Mouse (Mus musculus): ENCODE data around the gene Srpk2. TPM values are rescaled to one million over a fixed set of nuclear protein-coding genes. Genes with fewer than 3 reads are reported as not detected.
"Not testable (repeated sequence)": the region's sequence is repeated elsewhere in the genome, so short reads cannot be mapped to it uniquely, and the experiment has no call there.

Srpk2 gene
- polyA plus RNA-seq, 1 experiment from 2014 or later = 101 TPM

DNA sequence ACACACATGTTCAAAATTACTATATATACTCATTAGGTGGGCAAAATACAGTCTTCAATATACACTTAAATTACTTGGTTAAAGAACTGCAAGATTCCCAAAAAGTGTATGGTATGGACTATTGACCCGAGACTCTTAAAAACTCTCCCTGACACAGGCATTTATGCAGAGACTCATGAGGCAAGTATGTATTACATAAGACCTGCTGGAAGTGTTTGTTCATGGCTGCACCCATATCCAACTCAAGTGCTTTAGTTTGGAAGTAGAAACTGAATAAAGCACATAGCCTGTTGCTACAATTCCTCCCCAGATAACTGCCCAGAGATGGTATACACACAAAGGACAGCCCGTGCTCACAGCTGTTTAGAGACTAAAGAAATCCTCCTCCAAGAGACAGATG, 123.2 kb downstream of the Srpk2 start:
- no peaks in the 10 kb centered on the region for H3K27me3 ChIP-seq (replicated peaks; ENCODE audit: control insufficient read depth, insufficient read depth, low read length)
- no peak overlapping the region for H3K4me3 ChIP-seq (replicated peaks; ENCODE audit: low read length)
- H3K4me2 ChIP-seq (ENCODE audit: low read length) = no peak overlapping the region
- H3K4me1 ChIP-seq (replicated peaks; ENCODE audit: control insufficient read depth, insufficient read depth, low read length) = no peaks in the 10 kb centered on the region
- H3K9me3 ChIP-seq (ENCODE audit: control insufficient read depth, low read length) = no peaks in the 10 kb centered on the region
- no peak overlapping the region for H3K9ac ChIP-seq (replicated peaks; ENCODE audit: low read depth, low read length)
- ATAC-seq = no peak
- WGBS = 88% methylated on average over 2 of the region's 2 CpGs
- no peak overlapping the region for H3K27ac ChIP-seq (ENCODE audit: low read length)
- H3K36me3 ChIP-seq (ENCODE audit: control insufficient read depth, insufficient read depth) = no peaks in the 10 kb centered on the region

DNA sequence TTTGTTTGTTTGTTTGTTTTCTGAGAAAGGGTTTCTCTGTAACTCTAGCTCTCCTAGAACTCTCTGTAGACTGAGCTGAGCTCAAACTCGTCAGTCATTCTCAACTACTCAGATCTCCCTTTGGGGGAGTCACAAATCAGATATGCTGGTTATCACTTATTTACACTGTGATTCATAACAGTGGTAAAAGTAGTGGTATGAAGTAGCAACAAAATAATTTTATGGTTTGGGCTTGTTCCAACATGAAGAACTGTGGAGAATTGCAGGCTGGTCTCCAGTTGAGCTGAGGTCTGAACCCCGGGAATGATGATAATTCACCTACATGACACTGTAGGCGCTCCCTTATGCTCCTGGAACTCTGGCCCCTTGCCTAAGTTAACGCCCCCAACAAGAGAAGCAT, 124.2 kb downstream of the Srpk2 start:
- Histone ChIP-seq H3K4me1 (replicated peaks; ENCODE audit: control insufficient read depth, insufficient read depth, low read length) (no peaks in the 10 kb centered on the region), H3K27me3 (replicated peaks; ENCODE audit: control insufficient read depth, insufficient read depth, low read length) (no peaks in the 10 kb centered on the region), H3K4me3 (replicated peaks; ENCODE audit: low read length) (no peak overlapping the region), H3K4me2 (ENCODE audit: low read length) (no peak overlapping the region), H3K27ac (ENCODE audit: low read length) (no peak overlapping the region), H3K36me3 (ENCODE audit: control insufficient read depth, insufficient read depth) (no peaks in the 10 kb centered on the region), H3K9me3 (ENCODE audit: control insufficient read depth, low read length) (no peaks in the 10 kb centered on the region), H3K9ac (replicated peaks; ENCODE audit: low read depth, low read length) (no peak overlapping the region)
- 87% methylated on average over 4 of the region's 4 CpGs for WGBS
- ATAC-seq = no peak

DNA sequence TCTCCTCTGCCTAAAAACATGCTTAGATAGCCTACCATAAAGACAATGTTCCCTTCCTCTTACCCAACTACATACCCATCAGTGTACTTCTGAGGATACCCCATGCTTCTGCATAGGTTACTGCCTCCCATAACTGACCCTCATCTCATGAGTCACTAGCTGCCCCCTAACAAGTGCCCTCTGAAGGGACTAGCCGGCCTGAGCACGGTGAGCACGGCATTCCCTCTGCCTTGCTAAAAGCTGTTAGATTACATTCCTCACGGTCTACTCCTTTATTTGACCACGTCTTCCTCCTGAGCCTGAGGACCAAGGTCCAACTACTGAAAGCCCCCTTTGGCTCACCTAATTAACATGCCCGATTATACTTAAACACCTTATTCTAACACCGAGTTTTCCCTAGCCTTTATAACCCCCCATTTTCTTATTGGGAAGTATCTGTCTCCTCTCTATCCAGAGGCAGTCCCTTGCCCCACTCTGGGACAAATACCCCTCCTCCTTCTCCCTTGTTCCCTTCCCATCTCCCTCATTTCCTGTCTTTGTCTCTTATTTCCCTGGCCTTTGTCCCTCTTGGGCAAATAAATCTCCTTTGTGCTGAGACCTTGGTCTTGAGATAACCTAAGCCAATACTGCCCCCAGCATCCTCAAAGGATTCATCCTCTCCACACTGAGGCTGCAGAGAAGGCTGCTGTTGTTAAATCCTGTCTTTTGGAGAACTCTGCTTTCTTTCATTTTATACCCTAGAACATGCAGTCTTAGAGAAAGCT, 128.2 kb downstream of the Srpk2 start:
- no peaks in the 10 kb centered on the region for H3K4me1 ChIP-seq (replicated peaks; ENCODE audit: control insufficient read depth, insufficient read depth, low read length)
- ATAC-seq = no peak
- H3K4me3 ChIP-seq (replicated peaks; ENCODE audit: low read length) = no peak overlapping the region
- no peaks in the 10 kb centered on the region for H3K9me3 ChIP-seq (ENCODE audit: control insufficient read depth, low read length)
- no peak overlapping the region for H3K27ac ChIP-seq (ENCODE audit: low read length)
- H3K36me3 ChIP-seq (ENCODE audit: control insufficient read depth, insufficient read depth) = no peaks in the 10 kb centered on the region
- WGBS = 81% methylated on average over 7 of the region's 7 CpGs
- no peaks in the 10 kb centered on the region for H3K27me3 ChIP-seq (replicated peaks; ENCODE audit: control insufficient read depth, insufficient read depth, low read length)
- no peak overlapping the region for H3K4me2 ChIP-seq (ENCODE audit: low read length)
- no peak overlapping the region for H3K9ac ChIP-seq (replicated peaks; ENCODE audit: low read depth, low read length)

DNA sequence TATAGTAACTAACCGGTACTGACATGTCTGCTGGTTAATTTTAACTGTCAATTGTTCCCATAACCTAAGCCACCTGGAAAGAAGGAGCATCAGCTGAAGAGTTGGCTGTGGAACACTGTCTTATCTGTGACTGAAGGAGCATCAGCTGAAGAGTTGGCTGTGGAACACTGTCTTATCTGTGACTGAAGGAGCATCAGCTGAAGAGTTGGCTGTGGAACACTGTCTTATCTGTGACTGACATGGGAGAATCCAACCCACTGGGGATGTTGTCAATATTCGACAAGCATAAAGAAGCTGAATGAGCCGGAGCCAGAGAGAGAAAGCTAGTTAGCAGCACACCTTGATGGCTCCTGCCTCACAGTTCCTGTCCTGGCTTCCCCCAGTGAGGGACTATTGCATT, 131.1 kb downstream of the Srpk2 start:
- 64% methylated on average over 3 of the region's 3 CpGs for WGBS
- not testable (repeated sequence) for H3K27ac ChIP-seq (ENCODE audit: low read length)

DNA sequence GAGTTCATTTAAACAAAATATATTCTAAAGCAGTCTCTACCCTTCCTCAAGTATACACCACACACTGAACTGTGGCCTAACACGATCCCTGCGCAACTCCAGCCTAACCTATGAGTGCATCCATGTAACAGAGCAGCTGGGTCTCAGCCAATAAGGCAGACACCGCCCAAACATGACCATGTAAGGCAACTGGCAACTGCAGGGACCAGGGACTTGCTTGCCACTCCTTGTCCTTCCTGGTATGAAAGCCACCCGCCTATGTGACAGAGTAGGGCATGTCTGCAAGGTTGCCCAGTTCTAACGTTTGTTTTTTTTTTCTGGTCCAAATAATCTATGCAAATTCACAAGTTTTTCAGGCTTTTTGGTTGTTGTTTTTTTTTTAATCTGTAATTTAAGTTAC, 132.7 kb downstream of the Srpk2 start:
- H3K4me2 ChIP-seq (ENCODE audit: low read length) = no peak overlapping the region
- no peak for ATAC-seq
- no peaks in the 10 kb centered on the region for H3K9me3 ChIP-seq (ENCODE audit: control insufficient read depth, low read length)
- WGBS = 85% methylated on average over 5 of the region's 5 CpGs
- H3K27me3 ChIP-seq (replicated peaks; ENCODE audit: control insufficient read depth, insufficient read depth, low read length) = no peaks in the 10 kb centered on the region
- no peaks in the 10 kb centered on the region for H3K4me1 ChIP-seq (replicated peaks; ENCODE audit: control insufficient read depth, insufficient read depth, low read length)
- no peak overlapping the region for H3K4me3 ChIP-seq (replicated peaks; ENCODE audit: low read length)
- H3K27ac ChIP-seq (ENCODE audit: low read length) = no peak overlapping the region
- H3K9ac ChIP-seq (replicated peaks; ENCODE audit: low read depth, low read length) = no peak overlapping the region
- no peaks in the 10 kb centered on the region for H3K36me3 ChIP-seq (ENCODE audit: control insufficient read depth, insufficient read depth)

More for the DNA sequence above, 131.1 kb downstream of the Srpk2 start:
- not testable (repeated sequence) for H3K4me3 ChIP-seq (replicated peaks; ENCODE audit: low read length); H3K36me3 ChIP-seq (ENCODE audit: control insufficient read depth, insufficient read depth); H3K4me2 ChIP-seq (ENCODE audit: low read length); H3K4me1 ChIP-seq (replicated peaks; ENCODE audit: control insufficient read depth, insufficient read depth, low read length); H3K9me3 ChIP-seq (ENCODE audit: control insufficient read depth, low read length); H3K27me3 ChIP-seq (replicated peaks; ENCODE audit: control insufficient read depth, insufficient read depth, low read length); ATAC-seq; H3K9ac ChIP-seq (replicated peaks; ENCODE audit: low read depth, low read length)

DNA sequence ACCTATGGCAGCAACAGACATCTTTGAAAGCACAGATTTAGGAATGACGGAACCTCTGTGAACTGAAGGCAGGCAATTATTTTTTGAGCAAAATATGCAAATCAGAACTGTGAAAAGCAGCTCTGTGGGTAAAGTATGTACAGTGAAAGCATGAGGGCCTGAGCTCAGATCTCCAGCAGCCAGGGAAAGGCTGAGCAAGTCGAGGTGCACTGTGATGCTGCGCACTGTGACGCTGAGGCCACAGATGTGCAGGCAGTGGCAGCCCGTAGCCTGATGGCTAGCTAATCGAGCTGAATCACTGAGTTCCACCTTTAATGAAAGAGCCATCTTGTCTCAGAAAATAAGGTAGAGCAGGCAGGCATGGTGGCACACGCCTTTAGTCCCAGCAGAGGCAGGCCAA, 148.7 kb downstream of the Srpk2 start:
- Histone ChIP-seq H3K9me3 (ENCODE audit: control insufficient read depth, low read length) (no peaks in the 10 kb centered on the region), H3K27ac (ENCODE audit: low read length) (peak overlapping the region; percentile 56), H3K4me1 (replicated peaks; ENCODE audit: control insufficient read depth, insufficient read depth, low read length) (peaks cover 5% of the 10 kb centered on the region; the same call in 1 of the 2 replicates), H3K27me3 (replicated peaks; ENCODE audit: control insufficient read depth, insufficient read depth, low read length) (no peaks in the 10 kb centered on the region), H3K4me3 (replicated peaks; ENCODE audit: low read length) (no peak overlapping the region), H3K9ac (replicated peaks; ENCODE audit: low read depth, low read length) (0 out of 2 replicates have a peak overlapping the region, but pooled peaks have one; percentile 12), H3K4me2 (ENCODE audit: low read length) (no peak overlapping the region), H3K36me3 (ENCODE audit: control insufficient read depth, insufficient read depth) (peaks cover 4% of the 10 kb centered on the region; the same call in 1 of the 2 replicates)
- 0 out of 2 replicates have a peak, but pooled peaks have one; percentile 33 for ATAC-seq
- WGBS = 53% methylated on average over 7 of the region's 7 CpGs

DNA sequence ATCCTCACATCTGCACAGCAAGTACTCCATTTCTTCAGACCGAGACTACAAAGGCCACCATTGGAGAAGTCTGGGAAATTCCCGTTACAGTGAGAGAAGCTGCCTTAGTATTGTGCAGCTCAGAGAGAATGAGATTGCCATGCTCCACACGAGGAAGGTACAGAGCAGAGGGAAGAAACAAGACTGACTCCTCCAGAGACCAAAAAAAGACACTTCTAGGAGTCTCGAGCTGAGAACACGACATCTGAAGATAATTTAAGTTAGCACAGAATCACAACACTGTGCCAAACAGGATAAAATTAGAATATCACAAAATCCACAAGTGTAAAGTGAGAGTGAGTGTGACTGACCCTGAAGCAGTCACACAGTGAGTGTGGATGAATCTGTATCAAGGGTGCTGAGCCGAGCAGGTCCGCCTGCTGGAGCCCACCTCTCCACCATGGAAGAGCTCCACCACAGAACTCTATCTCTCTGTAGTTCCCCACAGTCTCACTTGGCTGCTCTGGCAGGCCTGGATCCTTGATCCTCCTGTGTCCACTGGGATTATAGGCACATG, 152.8 kb downstream of the Srpk2 start:
- H3K27ac ChIP-seq (ENCODE audit: low read length) = no peak overlapping the region
- H3K4me3 ChIP-seq (replicated peaks; ENCODE audit: low read length) = no peak overlapping the region
- ATAC-seq = no peak
- 85% methylated on average over 7 of the region's 7 CpGs for WGBS
- no peaks in the 10 kb centered on the region for H3K27me3 ChIP-seq (replicated peaks; ENCODE audit: control insufficient read depth, insufficient read depth, low read length)
- peaks cover 5% of the 10 kb centered on the region; the same call in 1 of the 2 replicates for H3K4me1 ChIP-seq (replicated peaks; ENCODE audit: control insufficient read depth, insufficient read depth, low read length)
- H3K4me2 ChIP-seq (ENCODE audit: low read length) = no peak overlapping the region
- no peak overlapping the region for H3K9ac ChIP-seq (replicated peaks; ENCODE audit: low read depth, low read length)
- no peaks in the 10 kb centered on the region for H3K36me3 ChIP-seq (ENCODE audit: control insufficient read depth, insufficient read depth)
- no peaks in the 10 kb centered on the region for H3K9me3 ChIP-seq (ENCODE audit: control insufficient read depth, low read length)

DNA sequence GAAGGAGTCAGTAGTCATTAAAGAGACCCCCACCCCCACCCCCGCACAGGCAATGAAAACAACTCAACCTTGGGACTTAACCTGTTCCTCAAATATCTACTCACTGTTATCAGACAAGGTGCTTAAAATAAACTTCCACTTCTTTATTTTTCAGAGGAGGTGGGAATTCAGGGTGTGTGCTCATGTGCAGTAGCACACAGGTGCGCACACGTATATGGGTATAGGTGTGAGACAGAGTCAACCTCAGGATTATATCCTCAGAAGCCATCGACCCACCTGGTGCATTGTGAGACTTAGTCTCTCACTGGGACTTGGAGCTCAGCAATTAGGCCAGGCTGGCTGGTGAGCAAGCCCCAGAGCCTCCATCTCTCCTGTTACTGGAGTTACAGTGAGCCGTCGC, 153.3 kb downstream of the Srpk2 start:
- no peaks in the 10 kb centered on the region for H3K36me3 ChIP-seq (ENCODE audit: control insufficient read depth, insufficient read depth)

DNA sequence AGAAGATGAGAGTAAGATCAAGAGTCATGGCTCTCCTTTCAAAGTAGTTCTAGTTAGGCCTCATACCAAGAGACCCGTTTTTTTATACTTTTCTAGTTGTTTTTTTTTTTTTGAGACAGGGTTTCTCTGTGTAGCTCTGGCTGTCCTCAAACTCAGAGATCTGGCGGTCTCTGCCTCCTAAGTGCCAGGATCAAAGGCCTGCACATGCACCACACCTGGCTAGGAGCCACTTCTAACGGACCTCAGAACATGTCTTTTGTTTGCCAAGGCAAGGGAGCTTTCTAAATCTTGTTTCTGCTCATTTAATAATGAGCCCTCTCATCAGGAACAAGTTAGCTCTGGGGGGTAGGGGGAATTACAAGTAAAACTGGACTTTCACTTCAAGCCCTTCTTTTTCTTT, 159.8 kb downstream of the Srpk2 start:
- no peak for ATAC-seq
- no peak overlapping the region for H3K4me3 ChIP-seq (replicated peaks; ENCODE audit: low read length)
- no peak overlapping the region for H3K9ac ChIP-seq (replicated peaks; ENCODE audit: low read depth, low read length)
- no peaks in the 10 kb centered on the region for H3K27me3 ChIP-seq (replicated peaks; ENCODE audit: control insufficient read depth, insufficient read depth, low read length)
- no peak overlapping the region for H3K27ac ChIP-seq (ENCODE audit: low read length)
- H3K36me3 ChIP-seq (ENCODE audit: control insufficient read depth, insufficient read depth) = peaks cover 4% of the 10 kb centered on the region; the same call in 1 of the 2 replicates
- no peaks in the 10 kb centered on the region for H3K4me1 ChIP-seq (replicated peaks; ENCODE audit: control insufficient read depth, insufficient read depth, low read length)
- H3K4me2 ChIP-seq (ENCODE audit: low read length) = no peak overlapping the region
- H3K9me3 ChIP-seq (ENCODE audit: control insufficient read depth, low read length) = no peaks in the 10 kb centered on the region
- WGBS = 61% methylated on average over 3 of the region's 3 CpGs

More for the DNA sequence above, 153.3 kb downstream of the Srpk2 start:
- H3K4me3 ChIP-seq (replicated peaks; ENCODE audit: low read length) = no peak overlapping the region
- H3K9ac ChIP-seq (replicated peaks; ENCODE audit: low read depth, low read length) = no peak overlapping the region
- H3K9me3 ChIP-seq (ENCODE audit: control insufficient read depth, low read length) = no peaks in the 10 kb centered on the region
- 96% methylated on average over 6 of the region's 6 CpGs for WGBS
- peaks cover 5% of the 10 kb centered on the region; the same call in 1 of the 2 replicates for H3K4me1 ChIP-seq (replicated peaks; ENCODE audit: control insufficient read depth, insufficient read depth, low read length)
- H3K4me2 ChIP-seq (ENCODE audit: low read length) = no peak overlapping the region
- ATAC-seq = no peak
- H3K27ac ChIP-seq (ENCODE audit: low read length) = no peak overlapping the region
- H3K27me3 ChIP-seq (replicated peaks; ENCODE audit: control insufficient read depth, insufficient read depth, low read length) = no peaks in the 10 kb centered on the region
